Mouse (Mus musculus) gastrocnemius, postnatal 14 days (tissue): ENCODE measurements around the gene Pigs. TPM values are rescaled to one million over a fixed set of nuclear protein-coding genes. Genes with fewer than 3 reads are reported as not detected.
A peak's percentile ranks its signal among the peaks of the same experiment; 100 is the strongest.

Experiments
- DNase-seq: peaks from one replicate; pipeline ENCODE4 v3.0.0; 2021; ENCODE audit warnings: mixed read lengths
- intact Hi-C: fragments of 180-260 bp; cut with DNase I; formaldehyde crosslinking; loops from one replicate; pipeline ENCODE4 v1.15.1; 2025; ENCODE audit warnings: low total_unique reads
- total RNA-seq, 2 experiments: library from RNA; stranded (reverse); gene quantifications; 2 replicates each; pipeline ENCODE4 v1.2.3; 2021

Pigs gene
- total RNA-seq, 2 experiments from 2014 or later: 23.1 to 25.1 TPM

GRCm38 (mm10) chr11:78355471-78356238 lies 27.4 kb downstream of the Pigs start:
- intact Hi-C loops: no loop called here
- DNase-seq: peak; percentile 67

GRCm38 (mm10) chr11:78358330-78359007 lies 30.3 kb downstream of the Pigs start:
- no peak for DNase-seq
- intact Hi-C loops: no loop called here

- intact Hi-C loops: loop anchor here (2.0 kb wide), 1 partner anchor 35 kb away; no protein-coding TSS in a partner anchor
- peak; percentile 70 for DNase-seq
These were observed 32.0 kb downstream of the Pigs start for GRCm38 (mm10) chr11:78360125-78360788.

GRCm38 (mm10) chr11:78360789-78361131 lies 32.5 kb downstream of the Pigs start:
- intact Hi-C loops: loop anchor here (2.0 kb wide), 1 partner anchor 34 kb away; no protein-coding TSS in a partner anchor
- no peak for DNase-seq

- DNase-seq: no peak
- intact Hi-C loops: no loop called here
These were observed 35.2 kb downstream of the Pigs start for GRCm38 (mm10) chr11:78363309-78364007.

DNA sequence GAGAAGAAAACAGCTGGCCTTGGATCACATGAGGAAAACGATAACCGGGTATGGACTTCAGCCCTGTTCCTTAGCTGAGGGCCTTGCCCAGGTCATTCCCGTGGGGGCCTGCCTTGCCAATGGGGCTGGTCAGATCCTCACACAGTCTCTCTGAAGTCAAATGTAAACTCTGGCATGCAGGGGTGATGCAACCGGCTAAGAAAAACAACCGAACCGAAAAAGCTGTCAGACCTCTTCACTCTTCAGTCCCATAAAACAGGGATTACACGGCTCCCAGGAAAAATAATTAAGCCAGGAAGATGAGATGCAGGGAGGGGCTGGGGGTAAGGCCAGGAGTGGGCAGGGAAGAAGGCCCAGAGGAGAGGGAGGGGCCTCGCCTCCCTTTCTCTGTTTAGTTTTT lies 35.9 kb downstream of the Pigs start:
- DNase-seq: no peak
- intact Hi-C loops: no loop called here

DNA sequence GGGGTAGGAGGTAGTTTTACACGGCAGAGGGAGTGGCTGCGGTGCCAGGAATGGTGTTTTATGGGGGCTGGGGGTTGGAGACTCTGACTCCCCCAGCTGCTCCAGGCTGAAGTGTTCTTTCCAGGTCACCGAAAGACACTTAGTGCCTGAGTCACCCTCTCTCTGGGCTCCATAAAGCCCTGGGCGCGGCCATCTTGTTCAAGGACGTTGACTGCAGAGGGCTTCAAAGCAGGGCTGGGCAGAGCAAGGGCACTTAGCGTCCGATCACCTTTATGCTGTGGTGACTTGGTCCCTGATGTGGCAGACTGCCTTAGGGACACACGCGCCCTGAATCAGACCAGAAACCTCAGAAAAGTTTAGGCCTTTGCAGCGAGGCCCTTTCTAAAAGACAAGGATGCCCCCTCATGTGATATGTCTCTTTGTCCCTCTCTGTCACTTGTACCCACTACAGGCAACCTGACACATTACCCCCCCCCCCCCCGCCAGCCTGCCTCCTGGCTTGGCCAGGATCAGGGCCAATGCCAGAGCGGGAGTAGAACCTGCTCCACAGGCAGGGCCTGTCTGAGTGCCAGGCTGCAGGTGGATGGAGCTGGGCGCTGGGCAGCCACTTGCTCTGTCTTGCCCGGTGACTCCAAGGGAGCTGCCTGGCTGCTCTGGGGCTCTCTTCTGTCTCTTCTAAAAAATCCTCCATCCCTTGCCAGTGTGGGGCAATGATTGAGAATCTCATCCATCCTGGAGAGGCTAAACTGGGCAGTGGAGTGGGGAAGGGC lies 39.4 kb downstream of the Pigs start:
- intact Hi-C loops: no loop called here
- DNase-seq: no peak

DNA sequence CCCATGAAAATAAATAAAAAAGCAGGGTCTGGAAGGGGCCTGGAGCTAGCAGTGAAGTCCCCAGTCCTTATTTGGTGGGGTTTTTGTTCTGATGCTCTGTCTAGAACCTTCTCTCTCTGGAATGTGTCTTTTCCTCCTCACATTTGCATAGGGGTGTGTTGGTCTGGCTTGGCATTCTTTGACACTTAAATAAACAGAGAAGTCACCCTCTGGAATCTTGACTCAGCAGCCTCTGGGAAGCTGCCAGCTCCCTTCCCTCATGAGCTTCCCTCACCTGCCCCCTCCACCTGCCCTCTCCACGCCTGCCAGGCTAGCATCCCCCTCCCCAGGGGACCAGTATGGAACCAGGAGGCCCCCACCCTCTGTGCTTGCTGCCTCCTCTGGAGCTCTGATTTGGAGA lies 42.2 kb downstream of the Pigs start:
- DNase-seq: no peak
- intact Hi-C loops: no loop called here

- intact Hi-C loops: no loop called here
- no peak for DNase-seq
These were observed 43.5 kb downstream of the Pigs start for GRCm38 (mm10) chr11:78371711-78372110.

DNA sequence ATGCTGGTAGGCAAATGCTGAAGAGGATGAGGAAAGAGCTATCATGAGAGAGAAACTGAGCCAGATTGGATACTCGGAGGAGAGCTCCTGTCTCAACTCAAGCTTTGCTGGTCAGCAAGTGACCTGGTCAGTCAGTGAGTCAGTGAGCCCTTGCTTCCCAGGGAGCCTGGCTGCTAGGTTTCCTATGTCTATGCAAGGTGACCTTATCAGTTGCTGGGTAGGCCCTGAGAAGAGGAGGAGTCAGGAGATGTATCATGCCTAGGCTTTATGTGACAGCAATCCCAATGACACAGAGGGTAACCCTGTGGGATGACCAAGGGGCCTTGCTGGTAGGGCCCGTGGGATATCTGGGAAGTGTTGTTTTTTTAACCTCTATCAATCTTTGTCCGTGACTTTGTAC lies 44.0 kb downstream of the Pigs start:
- DNase-seq: no peak
- intact Hi-C loops: no loop called here

GRCm38 (mm10) chr11:78372610-78373009 lies 44.4 kb downstream of the Pigs start:
- intact Hi-C loops: no loop called here
- DNase-seq: peak; percentile 67

DNA sequence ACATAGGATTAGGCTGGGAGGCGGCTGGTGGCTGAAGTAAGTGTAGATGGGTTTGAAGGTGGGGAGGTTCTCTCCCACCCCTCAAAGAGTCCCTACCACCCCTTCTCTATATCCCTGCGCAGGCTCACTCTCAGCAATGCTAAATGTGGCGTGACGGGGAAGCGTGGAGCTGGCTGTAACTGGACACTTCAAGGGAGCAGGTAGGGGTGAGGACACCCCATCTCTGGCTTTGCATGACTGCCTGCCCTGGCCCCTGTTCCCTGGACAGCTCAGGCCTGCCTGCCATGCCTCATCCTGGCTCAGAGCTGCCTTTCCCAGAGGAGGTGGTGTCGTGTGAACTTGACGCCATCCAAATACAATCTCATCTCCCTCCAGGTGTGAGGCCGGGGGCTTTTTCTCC lies 45.9 kb downstream of the Pigs start:
- DNase-seq: no peak
- intact Hi-C loops: no loop called here

DNA sequence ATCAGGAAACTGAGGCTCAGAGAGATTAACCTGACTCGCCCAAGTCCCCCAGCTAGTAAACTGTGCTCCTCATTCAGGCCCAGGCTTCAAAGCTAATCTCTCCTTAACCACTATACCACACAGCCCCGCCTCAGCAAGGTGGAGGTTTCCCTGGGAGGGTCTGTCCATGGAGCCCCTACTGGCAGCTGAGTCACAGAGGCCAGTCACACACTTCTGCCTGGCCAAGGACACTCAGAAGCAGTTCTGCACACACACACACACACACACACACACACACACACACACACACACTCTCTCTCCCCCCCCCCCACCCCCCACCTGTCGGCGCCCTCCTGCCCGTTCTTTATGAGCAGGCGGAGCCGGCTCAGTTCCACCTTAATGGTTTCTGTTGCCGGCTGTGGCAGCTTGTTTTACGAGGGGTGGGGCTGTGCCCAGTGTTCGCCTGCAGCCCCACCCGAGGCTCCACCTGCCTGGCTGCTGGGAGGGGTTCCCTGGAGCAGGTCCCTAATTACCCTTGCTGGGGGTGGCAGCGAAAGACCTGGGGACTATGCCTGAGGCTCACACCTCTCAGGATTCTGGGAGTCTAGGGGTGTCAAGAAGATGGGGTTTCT lies 49.4 kb downstream of the Pigs start:
- intact Hi-C loops: no loop called here
- DNase-seq: no peak

DNA sequence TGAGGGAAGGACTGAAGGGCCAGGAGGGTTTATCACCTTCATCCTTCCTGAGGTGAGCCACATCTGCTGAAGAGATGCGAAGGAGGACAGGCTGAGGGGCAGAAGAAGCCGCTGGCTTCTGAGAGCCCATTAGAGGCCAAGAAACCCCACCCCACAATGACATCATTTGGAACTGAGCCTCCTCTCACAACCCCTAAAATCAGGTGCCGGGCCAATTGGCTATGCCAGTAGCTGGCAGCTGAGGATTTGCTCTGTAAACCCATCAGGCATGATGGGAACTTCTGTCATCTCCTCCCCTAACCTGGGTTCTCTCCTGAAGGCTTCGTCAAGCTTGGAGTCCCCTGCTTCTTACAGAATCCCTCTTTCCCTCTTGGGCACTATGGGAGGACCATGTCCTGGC lies 52.1 kb downstream of the Pigs start:
- DNase-seq: no peak
- intact Hi-C loops: no loop called here

- intact Hi-C loops: no loop called here
- DNase-seq: no peak
These were observed 52.8 kb downstream of the Pigs start for GRCm38 (mm10) chr11:78380996-78381395.

DNA sequence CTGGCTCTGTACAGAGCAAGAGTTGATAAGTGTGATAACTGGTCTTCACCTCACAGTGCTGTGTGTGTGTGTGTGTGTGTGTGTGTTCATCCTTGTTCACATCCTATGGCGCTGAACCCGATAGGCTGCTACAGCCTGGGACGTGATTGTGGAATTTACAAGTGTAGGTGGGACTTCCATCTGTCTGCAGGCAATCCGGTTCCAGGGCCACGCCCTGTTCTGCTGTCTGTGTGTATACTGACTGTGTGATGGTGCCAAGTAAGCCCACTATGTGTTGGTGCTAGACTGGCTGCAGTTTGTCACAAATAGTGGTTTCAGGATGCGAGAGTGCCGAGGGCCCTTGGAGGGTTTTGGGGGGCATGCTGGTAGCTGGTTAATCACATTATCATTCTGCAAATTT lies 54.1 kb downstream of the Pigs start:
- no peak for DNase-seq
- intact Hi-C loops: no loop called here

GRCm38 (mm10) chr11:78382701-78383100 lies 54.5 kb downstream of the Pigs start:
- intact Hi-C loops: no loop called here
- DNase-seq: no peak

DNA sequence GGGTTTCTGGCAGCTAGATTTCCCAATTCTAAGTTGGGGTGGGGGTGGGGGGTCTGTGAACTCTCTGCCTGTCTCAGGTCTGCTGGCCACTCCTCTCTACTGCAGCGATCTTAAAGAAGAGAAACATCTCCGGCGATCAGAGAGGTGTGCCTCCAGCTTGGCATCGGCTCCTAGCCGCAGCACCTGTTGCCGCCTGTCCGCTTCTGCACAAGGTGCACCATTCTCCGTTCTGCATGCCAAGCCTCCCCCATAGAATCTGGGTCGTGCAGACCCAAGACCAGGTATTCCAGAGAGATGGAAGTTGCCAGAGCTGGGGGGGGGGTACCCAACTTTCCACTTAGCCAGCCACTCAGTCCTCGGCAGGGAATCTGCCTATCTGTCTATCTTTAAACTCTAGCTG lies 57.6 kb downstream of the Pigs start:
- intact Hi-C loops: no loop called here
- no peak for DNase-seq

- no peak for DNase-seq
- intact Hi-C loops: no loop called here
These were observed 58.4 kb downstream of the Pigs start, which contains the start of gene Foxn1 for GRCm38 (mm10) chr11:78386508-78387043. TSS of gene Foxn1 (minus strand) at chr11:78386558.
